Mouse (Mus musculus): ENCODE measurements around the gene Serinc5.

Gene Serinc5

GRCm38 (mm10) chr13:92738821-92739220 lies 127.9 kb downstream of the Serinc5 start:
- DNase-seq (ENCODE audit: extremely low read depth, low read depth) = no peak

GRCm38 (mm10) chr13:92739858-92740257 lies 129.0 kb downstream of the Serinc5 start:
- DNase-seq (ENCODE audit: extremely low read depth, low read depth) = no peak

DNA sequence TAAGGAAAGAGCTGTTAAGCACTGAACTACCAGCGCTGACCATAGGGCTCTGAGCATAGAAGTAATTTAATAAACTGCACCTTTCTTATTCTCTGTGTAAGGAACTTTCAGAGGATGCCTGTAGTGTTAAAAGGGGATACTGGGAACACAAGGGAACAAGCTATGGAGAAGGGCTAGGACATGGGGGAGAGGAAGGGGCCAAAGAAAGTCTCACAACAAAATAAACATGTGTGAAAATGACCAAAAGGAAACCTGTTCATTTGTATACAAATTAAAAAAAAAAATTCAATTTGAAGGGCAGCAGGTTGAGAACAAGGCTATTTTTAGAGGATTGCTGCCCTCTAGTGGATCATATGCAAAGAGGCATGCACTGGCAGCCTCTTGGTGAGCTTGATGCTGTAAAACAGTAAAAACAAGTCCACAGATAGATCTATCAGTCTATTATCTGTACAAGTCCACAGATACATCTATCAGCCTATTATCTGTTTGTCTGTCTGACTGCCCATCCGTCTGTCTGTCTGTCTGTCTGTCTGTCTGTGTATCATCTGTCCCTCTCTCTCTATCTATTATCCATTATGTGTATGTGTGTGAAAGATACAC lies 129.9 kb downstream of the Serinc5 start:
- peak; percentile 56 for DNase-seq (ENCODE audit: extremely low read depth, low read depth)

- peak; percentile 87 for DNase-seq (ENCODE audit: extremely low read depth, low read depth)
These were observed 132.0 kb downstream of the Serinc5 start for GRCm38 (mm10) chr13:92742886-92743285.

GRCm38 (mm10) chr13:92743337-92743736 lies 132.4 kb downstream of the Serinc5 start:
- peak; percentile 85 for DNase-seq (ENCODE audit: extremely low read depth, low read depth)

DNA sequence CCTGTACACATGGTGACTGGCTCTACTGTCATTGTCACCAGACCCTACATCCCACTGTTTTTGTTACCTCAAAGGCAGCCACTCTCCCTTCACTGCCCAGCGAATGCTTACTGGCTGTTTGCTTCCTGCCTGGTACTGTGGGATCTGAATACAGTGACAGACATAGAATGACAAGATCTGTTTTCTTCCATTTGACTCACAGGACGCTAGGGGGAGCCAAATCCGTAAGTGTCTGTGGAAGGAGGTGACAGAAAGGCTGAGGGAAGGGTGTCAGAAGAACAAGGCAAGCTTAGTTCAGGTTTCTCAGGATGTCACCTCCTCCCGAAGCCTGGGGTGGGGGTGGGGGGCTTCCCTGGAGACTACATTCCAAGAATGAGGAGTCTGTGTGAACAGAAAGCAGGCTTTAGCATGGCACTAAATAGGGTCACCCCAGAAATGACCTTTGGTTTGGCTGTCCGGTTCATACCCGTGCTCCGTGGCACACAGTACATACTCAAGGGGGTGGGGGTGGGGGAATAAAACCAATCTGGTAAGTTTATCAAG lies 140.2 kb downstream of the Serinc5 start:
- DNase-seq (ENCODE audit: extremely low read depth, low read depth) = peak; percentile 82

- peak; percentile 65 for DNase-seq (ENCODE audit: extremely low read depth, low read depth)
These were observed 141.1 kb downstream of the Serinc5 start for GRCm38 (mm10) chr13:92751726-92752565.

DNA sequence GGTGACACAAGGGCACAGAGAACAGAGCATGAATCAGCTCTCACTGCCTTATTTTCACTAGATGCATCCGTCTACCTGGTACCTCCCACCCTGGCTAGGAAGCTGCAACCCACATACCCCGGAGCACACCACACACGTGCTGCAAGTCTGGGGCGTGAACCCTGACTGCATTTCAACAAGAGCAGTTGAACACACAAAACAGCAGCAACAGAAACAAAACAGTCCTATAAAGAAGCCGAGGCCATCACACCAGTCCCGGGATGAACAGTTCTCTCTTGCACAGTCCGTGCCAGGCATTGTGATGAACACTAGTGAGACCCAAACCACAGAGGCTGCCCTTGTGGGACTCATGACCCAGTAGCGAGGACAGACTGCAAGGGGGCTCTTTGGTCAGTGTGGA lies 142.8 kb downstream of the Serinc5 start:
- no peak for DNase-seq (ENCODE audit: extremely low read depth, low read depth)

DNA sequence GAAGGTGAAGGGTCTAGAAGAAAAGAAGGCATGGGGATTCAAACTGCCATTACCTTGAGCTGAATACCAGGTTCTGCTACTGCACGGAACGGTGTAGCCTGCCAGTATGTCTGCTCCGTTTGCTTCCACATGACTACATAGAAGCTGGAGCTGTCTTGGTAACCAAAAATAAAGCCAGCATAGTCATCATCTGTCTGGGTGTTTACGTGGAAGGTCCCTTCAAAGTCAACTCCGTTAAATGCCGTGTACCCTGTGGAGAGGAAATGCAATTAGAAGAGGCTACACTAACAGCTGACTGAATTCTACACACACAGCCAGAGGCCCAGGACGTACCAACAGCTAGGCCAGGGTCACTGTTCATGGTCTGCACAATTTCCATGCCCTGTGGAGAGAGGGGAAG lies 144.1 kb downstream of the Serinc5 start:
- DNase-seq (ENCODE audit: extremely low read depth, low read depth) = no peak

DNA sequence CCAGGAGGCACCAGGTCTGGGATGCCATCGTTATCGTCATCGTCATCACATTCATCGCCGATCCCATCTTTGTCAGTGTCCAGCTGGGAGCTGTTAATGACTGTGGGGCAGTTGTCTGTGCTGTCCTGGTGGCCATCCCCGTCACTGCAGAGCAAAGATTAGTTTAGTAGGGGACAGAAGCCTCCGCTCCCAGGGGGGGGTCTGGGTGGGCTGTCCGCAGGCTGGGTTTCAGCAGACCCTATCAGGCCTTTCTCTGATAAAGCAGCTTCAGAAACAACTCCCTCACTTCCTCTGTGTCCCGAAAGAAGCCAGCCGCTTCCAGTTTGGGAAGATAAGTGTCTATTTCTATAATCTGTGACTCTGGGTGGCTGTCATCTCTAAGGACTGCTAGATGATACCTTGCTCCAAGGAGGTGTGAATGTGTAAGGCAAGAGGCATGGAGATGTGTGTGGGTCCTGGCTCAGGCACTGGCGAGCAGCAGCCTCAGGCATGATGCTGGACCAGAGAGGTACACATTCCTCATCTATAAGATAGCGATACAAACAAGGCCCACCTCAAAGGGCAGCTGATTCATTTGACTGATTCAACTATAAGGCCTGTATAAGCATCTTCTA lies 147.2 kb downstream of the Serinc5 start:
- no peak for DNase-seq (ENCODE audit: extremely low read depth, low read depth)

DNA sequence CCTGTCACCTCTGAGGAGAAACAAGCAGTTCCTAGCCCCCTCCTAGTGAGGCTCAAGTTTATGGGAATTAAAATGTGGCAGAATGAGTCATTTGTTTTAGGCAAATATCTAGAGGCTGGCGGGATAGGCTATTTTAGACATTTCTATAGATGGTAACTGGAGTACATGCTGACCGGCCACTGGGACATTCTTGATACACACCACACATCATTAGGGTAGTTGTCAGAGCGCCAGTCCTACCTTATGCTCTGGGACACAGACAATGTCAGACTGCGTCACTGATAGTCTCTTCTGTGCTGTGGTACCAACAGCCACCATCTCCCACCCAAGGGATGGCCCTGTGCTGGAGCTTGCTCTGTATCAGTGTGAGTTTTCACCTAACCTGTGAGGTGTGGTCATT lies 148.2 kb downstream of the Serinc5 start:
- no peak for DNase-seq (ENCODE audit: extremely low read depth, low read depth)

GRCm38 (mm10) chr13:92760519-92760918 lies 149.6 kb downstream of the Serinc5 start:
- DNase-seq (ENCODE audit: extremely low read depth, low read depth) = no peak
